Mouse (Mus musculus): Measurements from ENCODE around the gene Ikzf3.

Gene Ikzf3

GRCm38 (mm10) chr11:98545711-98546231 is at the start of gene Ikzf3:
Ikzf3 (minus strand) TSS chr11:98546031.
- in situ Hi-C loops (cut with MboI, MseI), result no loop called here

GRCm38 (mm10) chr11:98595473-98595872 is 49.6 kb upstream of the Ikzf3 start:
- in situ Hi-C loops (cut with MboI, MseI), result no loop called here

GRCm38 (mm10) chr11:98595021-98595420 is 49.2 kb upstream of the Ikzf3 start:
- in situ Hi-C loops (cut with MboI, MseI), result no loop called here

GRCm38 (mm10) chr11:98590548-98591445 is 45.0 kb upstream of the Ikzf3 start:
- in situ Hi-C loops (cut with MboI, MseI), result no loop called here

- in situ Hi-C loops (cut with MboI, MseI), result loop anchor here (5.0 to 10.0 kb wide), 2 partner anchors 37 to 45 kb away; partner anchors contain the start of gene Zpbp2
Measured at GRCm38 (mm10) chr11:98589306-98589705, 43.5 kb upstream of the Ikzf3 start.

GRCm38 (mm10) chr11:98588833-98589281 is 43.0 kb upstream of the Ikzf3 start:
- in situ Hi-C loops (cut with MboI, MseI), result loop anchor here (5.0 to 10.0 kb wide), 2 partner anchors 37 to 46 kb away; partner anchors contain the start of gene Zpbp2

- in situ Hi-C loops (cut with MboI, MseI), result loop anchor here (5.0 to 10.0 kb wide), 2 partner anchors 36 to 47 kb away; partner anchors contain the start of gene Zpbp2
Measured at GRCm38 (mm10) chr11:98587684-98588546, 42.1 kb upstream of the Ikzf3 start.

- in situ Hi-C loops (cut with MboI, MseI), result loop anchor here (5.0 to 10.0 kb wide), 2 partner anchors 35 to 48 kb away; partner anchors contain the start of gene Zpbp2
Measured at GRCm38 (mm10) chr11:98586892-98587563, 41.2 kb upstream of the Ikzf3 start, which contains the start of gene Ormdl3. Ormdl3 (minus strand) TSS chr11:98587368.

- in situ Hi-C loops (cut with MboI, MseI), result loop anchor here (5.0 to 10.0 kb wide), 2 partner anchors 34 to 49 kb away; partner anchors contain the start of gene Zpbp2
Measured at GRCm38 (mm10) chr11:98586087-98586891, 40.5 kb upstream of the Ikzf3 start.

- in situ Hi-C loops (cut with MboI, MseI), result loop anchor here (5.0 to 10.0 kb wide), 2 partner anchors 32 to 50 kb away; partner anchors contain the start of gene Zpbp2
Measured at GRCm38 (mm10) chr11:98584629-98585177, 38.9 kb upstream of the Ikzf3 start.

GRCm38 (mm10) chr11:98584146-98584545 is 38.3 kb upstream of the Ikzf3 start:
- in situ Hi-C loops (cut with MboI, MseI), result loop anchor here (10.0 kb wide), 1 partner anchor 51 kb away; no protein-coding TSS in a partner anchor

- in situ Hi-C loops (cut with MboI, MseI), result loop anchor here (10.0 kb wide), 1 partner anchor 51 kb away; no protein-coding TSS in a partner anchor
Measured at GRCm38 (mm10) chr11:98583571-98583970, 37.7 kb upstream of the Ikzf3 start.

- in situ Hi-C loops (cut with MboI, MseI), result loop anchor here (10.0 kb wide), 1 partner anchor 52 kb away; no protein-coding TSS in a partner anchor
Measured at GRCm38 (mm10) chr11:98583265-98583552, 37.4 kb upstream of the Ikzf3 start.

GRCm38 (mm10) chr11:98582551-98583264 is 36.9 kb upstream of the Ikzf3 start:
- in situ Hi-C loops (cut with MboI, MseI), result loop anchor here (10.0 kb wide), 1 partner anchor 52 kb away; no protein-coding TSS in a partner anchor

GRCm38 (mm10) chr11:98582030-98582388 is 36.2 kb upstream of the Ikzf3 start:
- in situ Hi-C loops (cut with MboI, MseI), result loop anchor here (10.0 kb wide), 1 partner anchor 53 kb away; no protein-coding TSS in a partner anchor

GRCm38 (mm10) chr11:98581286-98582029 is 35.6 kb upstream of the Ikzf3 start:
- in situ Hi-C loops (cut with MboI, MseI), result loop anchor here (10.0 kb wide), 1 partner anchor 53 kb away; no protein-coding TSS in a partner anchor

- in situ Hi-C loops (cut with MboI, MseI), result loop anchor here (10.0 kb wide), 1 partner anchor 54 kb away; no protein-coding TSS in a partner anchor
Measured at GRCm38 (mm10) chr11:98580301-98581121, 34.7 kb upstream of the Ikzf3 start.
